Mouse (Mus musculus): ENCODE measurements around the gene Mlh3. TPM values are rescaled to one million over a fixed set of nuclear protein-coding genes. Genes with fewer than 3 reads are reported as not detected.
A peak's percentile ranks its signal among the peaks of the same experiment; 100 is the strongest.

Gene Mlh3
- polyA plus RNA-seq, 1 experiment from 2014 or later, result 10.2 TPM

DNA sequence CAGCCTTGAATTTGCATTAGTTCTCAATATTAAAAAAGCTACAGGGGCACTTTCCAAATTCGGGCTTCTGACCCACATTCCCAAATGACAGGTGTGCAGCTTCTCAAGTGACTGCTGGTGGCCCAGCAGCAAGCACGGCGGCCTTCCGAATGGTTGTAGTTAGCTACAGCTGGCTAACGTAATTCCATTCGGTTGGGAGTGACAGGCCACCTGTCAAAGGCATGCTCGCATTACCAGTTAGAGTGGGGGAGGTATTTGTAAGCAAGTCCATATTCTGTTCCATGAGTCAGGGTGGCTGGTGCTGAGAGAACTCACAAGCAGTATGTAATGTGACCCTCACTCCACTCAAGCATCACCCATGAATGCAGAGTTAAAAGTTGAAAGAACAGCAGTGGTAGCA is 43.2 kb downstream of the Mlh3 start:
- Histone ChIP-seq H3K9ac (replicated peaks; ENCODE audit: low read length) (no peak overlapping the region), H3K4me2 (ENCODE audit: low read length) (no peak overlapping the region), H3K27ac (replicated peaks; ENCODE audit: low read depth, low read length) (no peak overlapping the region), H3K9me3 (ENCODE audit: control insufficient read depth, low read length) (no peaks in the 10 kb centered on the region), H3K4me3 (replicated peaks; ENCODE audit: low read depth, low read length) (no peak overlapping the region), H3K27me3 (ENCODE audit: control insufficient read depth, insufficient read depth, low read length) (no peaks in the 10 kb centered on the region), H3K4me1 (ENCODE audit: control insufficient read depth, insufficient read depth, low read length) (no peaks in the 10 kb centered on the region), H3K36me3 (ENCODE audit: control insufficient read depth, insufficient read depth, low read length) (peaks cover 51% of the 10 kb centered on the region)
- 83% methylated on average over 7 of the region's 7 CpGs for WGBS
- ATAC-seq (ENCODE audit: low FRiP score, low TSS enrichment) (no peak), DNase-seq (no peak)

DNA sequence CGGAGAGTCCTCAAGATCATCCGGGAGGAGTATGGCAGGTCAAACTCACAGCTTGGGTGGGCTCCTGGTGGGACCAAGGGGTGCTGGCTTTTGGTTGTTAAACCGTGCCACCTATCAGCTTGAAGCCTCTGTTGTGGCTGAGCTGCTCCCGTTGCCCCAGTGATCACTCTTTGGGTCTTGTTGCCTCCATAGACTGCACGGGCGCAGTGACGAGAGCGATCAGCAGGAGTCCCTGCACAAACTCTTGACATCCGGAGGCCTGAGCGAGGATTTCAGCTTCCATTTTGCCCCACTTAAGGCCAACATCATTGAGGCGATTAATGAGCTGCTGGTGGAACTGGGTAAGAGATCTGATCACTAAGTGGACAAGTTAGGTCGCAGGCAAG is 50.5 kb downstream of the Mlh3 start:
- no peak for DNase-seq
- no peak for ATAC-seq (ENCODE audit: low FRiP score, low TSS enrichment)
- peak overlapping the region; percentile 49; the same call in 1 of the 2 replicates for H3K27ac ChIP-seq (replicated peaks; ENCODE audit: low read depth, low read length)
- peaks cover 11% of the 10 kb centered on the region; the same call in 1 of the 2 replicates for H3K4me1 ChIP-seq (ENCODE audit: control insufficient read depth, insufficient read depth, low read length)
- H3K27me3 ChIP-seq (ENCODE audit: control insufficient read depth, insufficient read depth, low read length), result no peaks in the 10 kb centered on the region
- H3K4me2 ChIP-seq (ENCODE audit: low read length), result peak overlapping the region; percentile 93
- no peaks in the 10 kb centered on the region for H3K9me3 ChIP-seq (ENCODE audit: control insufficient read depth, low read length)
- peaks cover 36% of the 10 kb centered on the region for H3K36me3 ChIP-seq (ENCODE audit: control insufficient read depth, insufficient read depth, low read length)
- H3K9ac ChIP-seq (replicated peaks; ENCODE audit: low read length), result peak overlapping the region; percentile 70
- WGBS, result 4% methylated on average over 12 of the region's 12 CpGs
- H3K4me3 ChIP-seq (replicated peaks; ENCODE audit: low read depth, low read length), result peak overlapping the region; percentile 82

GRCm38 (mm10) chr12:85219236-85219904 is 51.0 kb downstream of the Mlh3 start, which contains the start of gene Eif2b2:
Gene Eif2b2, plus strand, starts transcription at chr12:85219481.
- peak; percentile 100 for ATAC-seq (ENCODE audit: low FRiP score, low TSS enrichment)
- Histone ChIP-seq H3K9me3 (ENCODE audit: control insufficient read depth, low read length) (no peaks in the 10 kb centered on the region), H3K27ac (replicated peaks; ENCODE audit: low read depth, low read length) (peak within 1 kb of the TSS; percentile 78), H3K4me3 (replicated peaks; ENCODE audit: low read depth, low read length) (peak within 1 kb of the TSS; percentile 82), H3K4me2 (ENCODE audit: low read length) (peak within 1 kb of the TSS; percentile 93), H3K9ac (replicated peaks; ENCODE audit: low read length) (peak within 1 kb of the TSS; percentile 70), H3K36me3 (ENCODE audit: control insufficient read depth, insufficient read depth, low read length) (peaks cover 31% of the 10 kb centered on the region), H3K27me3 (ENCODE audit: control insufficient read depth, insufficient read depth, low read length) (no peaks in the 10 kb centered on the region), H3K4me1 (ENCODE audit: control insufficient read depth, insufficient read depth, low read length) (peaks cover 11% of the 10 kb centered on the region; the same call in 1 of the 2 replicates)
- DNase-seq, result peak; percentile 99
- under 1% methylated on average over 54 of the region's 54 CpGs for WGBS

- WGBS, result 88% methylated on average over 2 of the region's 2 CpGs
- Histone ChIP-seq H3K4me3 (replicated peaks; ENCODE audit: low read depth, low read length) (no peak overlapping the region), H3K9me3 (ENCODE audit: control insufficient read depth, low read length) (no peaks in the 10 kb centered on the region), H3K4me1 (ENCODE audit: control insufficient read depth, insufficient read depth, low read length) (peaks cover 11% of the 10 kb centered on the region; the same call in 1 of the 2 replicates), H3K4me2 (ENCODE audit: low read length) (no peak overlapping the region), H3K27me3 (ENCODE audit: control insufficient read depth, insufficient read depth, low read length) (no peaks in the 10 kb centered on the region), H3K27ac (replicated peaks; ENCODE audit: low read depth, low read length) (no peak overlapping the region), H3K9ac (replicated peaks; ENCODE audit: low read length) (no peak overlapping the region), H3K36me3 (ENCODE audit: control insufficient read depth, insufficient read depth, low read length) (peaks cover 15% of the 10 kb centered on the region)
- ATAC-seq (ENCODE audit: low FRiP score, low TSS enrichment) (no peak), DNase-seq (no peak)
Measured at GRCm38 (mm10) chr12:85217733-85218310, 52.6 kb downstream of the Mlh3 start.

DNA sequence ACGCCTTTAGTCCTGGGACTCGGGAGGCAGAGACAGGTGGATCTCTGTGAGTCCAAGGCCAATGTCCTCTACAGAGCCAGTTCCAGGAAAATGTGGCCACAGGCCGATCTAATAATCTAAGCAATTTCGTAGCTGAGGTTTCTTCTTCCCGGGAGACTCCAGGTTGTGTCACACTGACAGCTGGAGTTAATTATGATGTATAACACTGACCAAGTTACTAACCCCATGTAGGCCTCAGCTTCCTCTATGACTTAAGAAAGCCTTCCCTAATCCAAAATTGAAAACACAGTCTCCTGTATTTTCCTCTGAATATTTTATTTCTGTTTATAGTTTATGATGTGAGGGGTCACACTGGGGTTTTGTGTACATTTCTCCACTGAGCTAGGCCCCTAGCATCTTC is 55.4 kb downstream of the Mlh3 start:
- no peaks in the 10 kb centered on the region for H3K9me3 ChIP-seq (ENCODE audit: control insufficient read depth, low read length)
- whole genome bisulfite sequencing, result 88% methylated on average over 5 of the region's 5 CpGs
- H3K36me3 ChIP-seq (ENCODE audit: control insufficient read depth, insufficient read depth, low read length), result no peaks in the 10 kb centered on the region
- ATAC-seq (ENCODE audit: low FRiP score, low TSS enrichment) (no peak), DNase-seq (no peak)
- no peak overlapping the region for H3K4me2 ChIP-seq (ENCODE audit: low read length)
- no peak overlapping the region for H3K27ac ChIP-seq (replicated peaks; ENCODE audit: low read depth, low read length)
- H3K9ac ChIP-seq (replicated peaks; ENCODE audit: low read length), result no peak overlapping the region
- peaks cover 2% of the 10 kb centered on the region; the same call in 1 of the 2 replicates for H3K4me1 ChIP-seq (ENCODE audit: control insufficient read depth, insufficient read depth, low read length)
- H3K4me3 ChIP-seq (replicated peaks; ENCODE audit: low read depth, low read length), result no peak overlapping the region
- H3K27me3 ChIP-seq (ENCODE audit: control insufficient read depth, insufficient read depth, low read length), result no peaks in the 10 kb centered on the region

DNA sequence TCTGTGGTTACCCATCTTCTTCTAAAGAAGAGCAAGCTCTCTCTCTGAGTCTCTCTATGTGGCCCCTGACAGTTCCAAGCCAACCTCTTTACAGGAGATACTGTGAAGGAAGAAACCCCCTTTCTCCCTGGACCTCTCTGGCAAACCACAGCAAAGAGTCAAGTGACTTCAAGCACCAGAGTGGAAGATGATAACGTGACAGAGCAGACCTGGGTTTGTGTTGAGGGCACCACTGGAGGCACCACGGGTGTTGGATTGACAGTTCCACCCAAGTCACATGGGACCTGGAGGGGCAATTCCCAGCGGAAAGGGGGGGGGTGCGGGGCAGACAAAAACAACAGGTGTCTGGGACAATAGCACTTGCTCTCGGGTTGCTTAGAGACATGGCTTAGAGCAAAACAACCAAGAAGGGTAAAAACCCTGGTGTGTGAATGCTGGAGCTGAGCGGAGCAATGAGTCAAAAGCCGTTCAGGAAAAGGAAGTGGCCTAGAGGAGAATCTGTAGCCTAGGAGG is 61.7 kb downstream of the Mlh3 start:
- Histone ChIP-seq H3K36me3 (ENCODE audit: control insufficient read depth, insufficient read depth, low read length) (no peaks in the 10 kb centered on the region), H3K4me1 (ENCODE audit: control insufficient read depth, insufficient read depth, low read length) (no peaks in the 10 kb centered on the region), H3K27me3 (ENCODE audit: control insufficient read depth, insufficient read depth, low read length) (no peaks in the 10 kb centered on the region), H3K27ac (replicated peaks; ENCODE audit: low read depth, low read length) (no peak overlapping the region), H3K9ac (replicated peaks; ENCODE audit: low read length) (no peak overlapping the region), H3K4me3 (replicated peaks; ENCODE audit: low read depth, low read length) (no peak overlapping the region), H3K9me3 (ENCODE audit: control insufficient read depth, low read length) (no peaks in the 10 kb centered on the region), H3K4me2 (ENCODE audit: low read length) (no peak overlapping the region)
- WGBS, result 35% methylated on average over 7 of the region's 7 CpGs
- ATAC-seq (ENCODE audit: low FRiP score, low TSS enrichment) (no peak), DNase-seq (no peak)

- Histone ChIP-seq H3K9ac (replicated peaks; ENCODE audit: low read length) (no peak overlapping the region), H3K4me2 (ENCODE audit: low read length) (no peak overlapping the region), H3K4me3 (replicated peaks; ENCODE audit: low read depth, low read length) (no peak overlapping the region), H3K4me1 (ENCODE audit: control insufficient read depth, insufficient read depth, low read length) (peaks cover 15% of the 10 kb centered on the region), H3K9me3 (ENCODE audit: control insufficient read depth, low read length) (no peaks in the 10 kb centered on the region), H3K27me3 (ENCODE audit: control insufficient read depth, insufficient read depth, low read length) (no peaks in the 10 kb centered on the region), H3K27ac (replicated peaks; ENCODE audit: low read depth, low read length) (no peak overlapping the region), H3K36me3 (ENCODE audit: control insufficient read depth, insufficient read depth, low read length) (no peaks in the 10 kb centered on the region)
- ATAC-seq (ENCODE audit: low FRiP score, low TSS enrichment) (no peak), DNase-seq (no peak)
- WGBS, result 88% methylated on average over 10 of the region's 10 CpGs
Measured at GRCm38 (mm10) chr12:85205425-85205824, 65.0 kb downstream of the Mlh3 start.

- H3K27ac ChIP-seq (replicated peaks; ENCODE audit: low read depth, low read length), result no peak overlapping the region
- H3K27me3 ChIP-seq (ENCODE audit: control insufficient read depth, insufficient read depth, low read length), result no peaks in the 10 kb centered on the region
- no peaks in the 10 kb centered on the region for H3K9me3 ChIP-seq (ENCODE audit: control insufficient read depth, low read length)
- H3K4me3 ChIP-seq (replicated peaks; ENCODE audit: low read depth, low read length), result no peak overlapping the region
- 51% methylated on average over 8 of the region's 8 CpGs for WGBS
- H3K36me3 ChIP-seq (ENCODE audit: control insufficient read depth, insufficient read depth, low read length), result no peaks in the 10 kb centered on the region
- no peak overlapping the region for H3K9ac ChIP-seq (replicated peaks; ENCODE audit: low read length)
- H3K4me2 ChIP-seq (ENCODE audit: low read length), result no peak overlapping the region
- peaks cover 15% of the 10 kb centered on the region for H3K4me1 ChIP-seq (ENCODE audit: control insufficient read depth, insufficient read depth, low read length)
- DNase-seq (no peak), ATAC-seq (ENCODE audit: low FRiP score, low TSS enrichment) (no peak)
Measured at GRCm38 (mm10) chr12:85204105-85204504, 66.3 kb downstream of the Mlh3 start.

DNA sequence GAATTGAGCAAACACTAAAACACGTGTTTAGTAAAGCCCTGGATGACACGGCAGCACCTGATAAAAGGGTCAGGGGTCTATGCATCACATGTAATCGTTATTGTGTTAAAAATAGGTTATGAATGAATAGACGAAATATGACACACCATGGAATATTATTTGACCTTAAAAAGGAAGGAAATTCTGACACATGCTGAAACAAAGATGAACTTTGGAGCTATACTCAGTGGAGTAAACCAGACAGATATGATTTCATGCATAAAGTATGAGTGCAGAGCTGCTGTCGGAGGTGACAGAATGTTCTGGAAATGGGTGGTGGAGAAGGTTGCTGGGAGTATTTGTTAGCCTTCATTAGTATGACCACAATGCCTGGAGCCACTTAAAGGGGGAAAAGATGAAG is 66.7 kb downstream of the Mlh3 start:
- H3K9ac ChIP-seq (replicated peaks; ENCODE audit: low read length), result no peak overlapping the region
- H3K4me1 ChIP-seq (ENCODE audit: control insufficient read depth, insufficient read depth, low read length), result peaks cover 15% of the 10 kb centered on the region
- no peaks in the 10 kb centered on the region for H3K9me3 ChIP-seq (ENCODE audit: control insufficient read depth, low read length)
- no peaks in the 10 kb centered on the region for H3K36me3 ChIP-seq (ENCODE audit: control insufficient read depth, insufficient read depth, low read length)
- ATAC-seq (ENCODE audit: low FRiP score, low TSS enrichment), result no peak
- H3K4me2 ChIP-seq (ENCODE audit: low read length), result no peak overlapping the region
- 84% methylated on average over 5 of the region's 5 CpGs for WGBS
- H3K27ac ChIP-seq (replicated peaks; ENCODE audit: low read depth, low read length), result no peak overlapping the region
- no peak for DNase-seq
- H3K27me3 ChIP-seq (ENCODE audit: control insufficient read depth, insufficient read depth, low read length), result no peaks in the 10 kb centered on the region
- H3K4me3 ChIP-seq (replicated peaks; ENCODE audit: low read depth, low read length), result no peak overlapping the region
